Mouse (Mus musculus): ENCODE results near the gene Cdc6. TPM values are rescaled to one million over a fixed set of nuclear protein-coding genes. Genes with fewer than 3 reads are reported as not detected.

Gene Cdc6
- polyA plus RNA-seq, 1 experiment: 55.8 TPM

DNA sequence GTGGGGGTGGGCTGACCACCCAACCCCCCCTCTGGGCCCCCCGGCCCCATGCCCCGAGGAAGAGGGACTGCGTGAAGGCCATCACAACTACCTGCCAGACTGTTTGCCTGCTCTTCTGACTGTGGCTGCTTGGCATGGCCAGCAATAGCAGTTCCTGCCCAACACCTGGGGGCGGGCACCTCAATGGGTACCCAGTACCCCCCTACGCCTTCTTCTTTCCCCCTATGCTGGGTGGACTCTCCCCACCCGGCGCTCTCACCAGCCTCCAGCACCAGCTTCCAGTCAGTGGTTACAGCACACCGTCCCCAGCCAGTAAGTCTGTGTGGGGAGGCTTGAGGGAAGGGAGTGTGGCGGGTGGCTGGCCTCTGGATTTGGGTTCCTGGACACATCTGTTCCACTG is 42.9 kb downstream of the Cdc6 start:
- H3K27ac ChIP-seq (ENCODE audit: insufficient read depth, low read length): no peak overlapping the region
- no peak for TF ChIP-seq EP300 (IDR thresholded peaks at IDR 0.05; ENCODE audit: insufficient read depth, low read depth, low read length)
- no peak for TF ChIP-seq CTCF (IDR thresholded peaks at IDR 0.05; ENCODE audit: low read depth, low read length)
- no peak for TF ChIP-seq POLR2A (IDR thresholded peaks at IDR 0.05; ENCODE audit: insufficient read depth, low read length)
- H3K27me3 ChIP-seq (ENCODE audit: control insufficient read depth, insufficient read depth, low read length, poor library complexity, severe bottlenecking): no peaks in the 10 kb centered on the region
- no peak overlapping the region for H3K4me3 ChIP-seq (ENCODE audit: low read depth, low read length)
- no peaks in the 10 kb centered on the region for H3K9me3 ChIP-seq (replicated peaks; ENCODE audit: control insufficient read depth, insufficient read depth, low read length, poor library complexity, severe bottlenecking)
- no peaks in the 10 kb centered on the region for H3K4me1 ChIP-seq (ENCODE audit: control insufficient read depth, insufficient read depth, low read length)
- 0 out of 2 replicates have a peak, but pooled peaks cover 3% of the 10 kb centered on the region for H3K36me3 ChIP-seq (ENCODE audit: control insufficient read depth, insufficient read depth, low read length, poor library complexity, severe bottlenecking)
- no peak overlapping the region for H3K9ac ChIP-seq (ENCODE audit: low read depth, poor library complexity, severe bottlenecking)

DNA sequence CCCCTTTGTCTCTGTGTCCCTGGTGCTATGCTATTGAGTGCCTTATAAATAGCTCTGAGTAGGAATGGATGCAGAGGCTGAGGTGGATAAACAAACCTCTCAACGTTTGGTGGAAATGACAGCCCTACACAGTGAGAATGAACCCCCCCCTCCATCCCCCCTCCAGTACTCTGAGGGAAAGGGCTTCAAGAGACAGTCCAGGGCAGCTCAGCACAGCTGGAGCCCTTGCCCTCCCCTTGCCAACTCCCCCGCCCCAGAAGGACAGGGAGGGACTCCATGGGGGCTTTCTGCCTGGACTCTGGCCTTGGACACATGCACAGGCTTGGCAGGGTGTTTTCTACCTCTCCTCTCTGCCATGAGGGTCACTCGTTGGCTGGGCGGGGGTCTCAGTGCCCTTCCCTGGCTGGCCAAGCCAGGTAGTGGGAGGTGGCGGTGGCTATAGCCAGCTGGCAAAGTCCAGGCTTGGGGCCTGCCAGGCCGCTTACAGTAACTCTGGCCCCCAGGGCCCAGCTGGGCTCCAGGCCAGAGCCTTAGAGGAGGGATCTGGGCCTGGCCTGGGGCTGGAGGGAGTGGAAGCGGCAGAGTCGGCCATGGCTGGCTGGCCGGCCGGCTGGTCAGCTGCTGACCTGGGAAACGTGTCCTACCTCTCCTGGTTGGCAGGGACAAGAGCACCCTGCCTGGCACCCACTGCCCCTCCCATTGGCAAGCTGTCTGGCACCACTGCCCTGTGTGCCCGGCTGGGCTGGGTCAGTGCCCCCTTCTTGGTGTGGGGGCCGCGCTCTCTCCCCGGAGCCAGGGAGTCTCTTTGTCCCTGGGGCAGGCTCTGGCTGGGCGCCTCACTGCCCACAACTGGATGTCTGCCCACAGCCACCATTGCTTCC is 43.7 kb downstream of the Cdc6 start:
- Histone ChIP-seq H3K4me1 (ENCODE audit: control insufficient read depth, insufficient read depth, low read length) (peaks cover under 1% of the 10 kb centered on the region), H3K36me3 (ENCODE audit: control insufficient read depth, insufficient read depth, low read length, poor library complexity, severe bottlenecking) (0 out of 2 replicates have a peak, but pooled peaks cover 3% of the 10 kb centered on the region), H3K9me3 (replicated peaks; ENCODE audit: control insufficient read depth, insufficient read depth, low read length, poor library complexity, severe bottlenecking) (no peaks in the 10 kb centered on the region), H3K27ac (ENCODE audit: insufficient read depth, low read length) (no peak overlapping the region), H3K9ac (ENCODE audit: low read depth, poor library complexity, severe bottlenecking) (no peak overlapping the region), H3K27me3 (ENCODE audit: control insufficient read depth, insufficient read depth, low read length, poor library complexity, severe bottlenecking) (no peaks in the 10 kb centered on the region), H3K4me3 (ENCODE audit: low read depth, low read length) (no peak overlapping the region)
- TF ChIP-seq CTCF (IDR thresholded peaks at IDR 0.05; ENCODE audit: low read depth, low read length) (no peak), POLR2A (IDR thresholded peaks at IDR 0.05; ENCODE audit: insufficient read depth, low read length) (no peak), EP300 (IDR thresholded peaks at IDR 0.05; ENCODE audit: insufficient read depth, low read depth, low read length) (no peak)

DNA sequence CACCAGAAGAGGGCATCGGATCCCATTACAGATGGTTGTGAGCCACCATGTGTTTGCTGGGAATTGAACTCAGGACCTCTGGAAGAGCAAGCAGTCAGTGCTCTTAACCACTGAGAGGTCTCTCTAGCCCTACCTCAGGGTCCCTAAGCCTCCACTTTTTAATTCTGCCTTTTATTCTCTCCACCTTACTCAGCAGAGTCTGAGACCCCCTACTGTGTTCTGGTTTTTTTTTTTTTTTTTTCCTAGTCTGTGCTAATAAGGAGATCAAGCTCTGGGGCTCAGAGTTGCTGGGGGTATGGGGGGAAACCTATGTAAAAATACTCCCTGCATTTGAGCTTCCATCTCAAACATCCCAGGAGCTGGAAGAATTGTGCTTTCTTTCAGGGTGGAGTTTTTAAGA is 44.5 kb downstream of the Cdc6 start:
- no peak overlapping the region for H3K9ac ChIP-seq (ENCODE audit: low read depth, poor library complexity, severe bottlenecking)
- peak overlapping the region; percentile 32; the same call in 1 of the 2 replicates for H3K27ac ChIP-seq (ENCODE audit: insufficient read depth, low read length)
- H3K4me3 ChIP-seq (ENCODE audit: low read depth, low read length): no peak overlapping the region
- H3K36me3 ChIP-seq (ENCODE audit: control insufficient read depth, insufficient read depth, low read length, poor library complexity, severe bottlenecking): 0 out of 2 replicates have a peak, but pooled peaks cover 3% of the 10 kb centered on the region
- TF ChIP-seq CTCF (IDR thresholded peaks at IDR 0.05; ENCODE audit: low read depth, low read length) (no peak), POLR2A (IDR thresholded peaks at IDR 0.05; ENCODE audit: insufficient read depth, low read length) (no peak), EP300 (IDR thresholded peaks at IDR 0.05; ENCODE audit: insufficient read depth, low read depth, low read length) (no peak)
- no peaks in the 10 kb centered on the region for H3K27me3 ChIP-seq (ENCODE audit: control insufficient read depth, insufficient read depth, low read length, poor library complexity, severe bottlenecking)
- H3K4me1 ChIP-seq (ENCODE audit: control insufficient read depth, insufficient read depth, low read length): peaks cover 4% of the 10 kb centered on the region
- no peaks in the 10 kb centered on the region for H3K9me3 ChIP-seq (replicated peaks; ENCODE audit: control insufficient read depth, insufficient read depth, low read length, poor library complexity, severe bottlenecking)

DNA sequence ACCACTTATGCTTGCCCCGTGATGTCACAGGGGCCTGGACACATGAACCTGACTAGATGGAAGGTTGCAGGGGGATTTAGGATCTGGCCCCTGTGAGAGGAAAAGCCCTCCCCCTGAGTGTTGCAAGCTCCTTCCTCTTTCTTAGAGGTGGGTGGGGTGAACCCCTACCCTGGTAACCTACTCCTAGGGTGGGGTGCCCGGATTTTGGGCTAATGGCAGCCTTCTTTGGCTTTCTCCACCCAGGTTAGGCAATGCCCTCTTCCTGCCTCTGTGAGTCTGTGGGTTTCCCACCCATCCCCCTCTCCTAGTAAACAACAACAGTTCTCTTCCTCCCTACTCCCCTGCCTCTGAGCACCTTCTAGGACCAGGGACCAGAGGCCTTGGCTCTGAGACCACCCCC is 45.1 kb downstream of the Cdc6 start:
- H3K27me3 ChIP-seq (ENCODE audit: control insufficient read depth, insufficient read depth, low read length, poor library complexity, severe bottlenecking): no peaks in the 10 kb centered on the region
- 0 out of 2 replicates have a peak, but pooled peaks cover 3% of the 10 kb centered on the region for H3K36me3 ChIP-seq (ENCODE audit: control insufficient read depth, insufficient read depth, low read length, poor library complexity, severe bottlenecking)
- TF ChIP-seq CTCF (IDR thresholded peaks at IDR 0.05; ENCODE audit: low read depth, low read length) (no peak), EP300 (IDR thresholded peaks at IDR 0.05; ENCODE audit: insufficient read depth, low read depth, low read length) (no peak), POLR2A (IDR thresholded peaks at IDR 0.05; ENCODE audit: insufficient read depth, low read length) (no peak)
- H3K9me3 ChIP-seq (replicated peaks; ENCODE audit: control insufficient read depth, insufficient read depth, low read length, poor library complexity, severe bottlenecking): no peaks in the 10 kb centered on the region
- no peak overlapping the region for H3K9ac ChIP-seq (ENCODE audit: low read depth, poor library complexity, severe bottlenecking)
- no peak overlapping the region for H3K4me3 ChIP-seq (ENCODE audit: low read depth, low read length)
- peak overlapping the region; percentile 32 for H3K27ac ChIP-seq (ENCODE audit: insufficient read depth, low read length)
- H3K4me1 ChIP-seq (ENCODE audit: control insufficient read depth, insufficient read depth, low read length): peaks cover 4% of the 10 kb centered on the region

DNA sequence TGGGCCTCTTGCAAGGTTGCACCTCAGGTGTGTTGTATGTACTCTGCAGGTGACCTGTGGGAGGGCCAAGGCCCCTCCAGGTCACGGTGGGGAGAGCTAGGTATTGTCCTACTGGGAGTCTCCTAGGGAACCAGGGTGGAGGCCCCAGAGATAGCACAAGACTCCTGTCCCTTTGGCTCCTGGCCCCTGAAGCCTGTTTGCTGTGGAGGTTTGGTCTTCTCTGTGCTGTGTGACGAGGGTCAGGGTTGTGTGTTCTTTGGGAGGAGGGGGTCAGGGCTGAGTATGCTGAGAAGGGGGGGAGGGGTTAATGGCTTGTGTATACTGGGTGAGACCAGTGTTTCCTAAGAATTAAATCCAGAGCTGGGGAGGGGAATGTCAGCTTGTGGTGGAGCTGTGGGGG is 45.8 kb downstream of the Cdc6 start:
- Histone ChIP-seq H3K9me3 (replicated peaks; ENCODE audit: control insufficient read depth, insufficient read depth, low read length, poor library complexity, severe bottlenecking) (no peaks in the 10 kb centered on the region), H3K4me3 (ENCODE audit: low read depth, low read length) (no peak overlapping the region), H3K27ac (ENCODE audit: insufficient read depth, low read length) (peak overlapping the region; percentile 1; the same call in 1 of the 2 replicates), H3K36me3 (ENCODE audit: control insufficient read depth, insufficient read depth, low read length, poor library complexity, severe bottlenecking) (0 out of 2 replicates have a peak, but pooled peaks cover 3% of the 10 kb centered on the region), H3K4me1 (ENCODE audit: control insufficient read depth, insufficient read depth, low read length) (peaks cover 4% of the 10 kb centered on the region), H3K9ac (ENCODE audit: low read depth, poor library complexity, severe bottlenecking) (no peak overlapping the region), H3K27me3 (ENCODE audit: control insufficient read depth, insufficient read depth, low read length, poor library complexity, severe bottlenecking) (no peaks in the 10 kb centered on the region)
- no peak for TF ChIP-seq CTCF (IDR thresholded peaks at IDR 0.05; ENCODE audit: low read depth, low read length)
- no peak for TF ChIP-seq POLR2A (IDR thresholded peaks at IDR 0.05; ENCODE audit: insufficient read depth, low read length)
- no peak for TF ChIP-seq EP300 (IDR thresholded peaks at IDR 0.05; ENCODE audit: insufficient read depth, low read depth, low read length)

DNA sequence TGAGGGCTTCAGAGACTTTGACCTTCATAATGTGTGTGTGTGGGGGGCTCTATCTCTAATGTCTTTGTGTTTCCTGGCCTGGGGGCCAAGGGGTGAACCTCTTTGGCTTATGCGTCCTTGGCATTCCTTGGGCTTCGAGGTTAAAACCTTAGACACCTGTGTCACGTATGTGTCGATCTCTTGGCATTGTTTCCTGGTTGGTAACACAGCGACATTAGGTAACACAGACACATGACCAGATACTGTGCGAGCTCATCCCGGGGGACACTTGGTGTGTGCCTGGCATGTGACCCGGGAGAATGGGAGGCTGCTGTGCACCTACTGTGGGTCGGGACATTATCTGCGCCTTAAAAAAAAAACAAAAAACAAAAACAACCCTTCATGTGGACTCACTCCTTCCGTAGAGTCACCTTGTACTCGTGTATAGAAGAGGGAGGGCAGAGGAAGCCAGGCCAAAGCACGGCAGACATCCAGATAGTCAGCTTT is 46.3 kb downstream of the Cdc6 start:
- Histone ChIP-seq H3K9ac (ENCODE audit: low read depth, poor library complexity, severe bottlenecking) (peak overlapping the region; percentile 27), H3K4me1 (ENCODE audit: control insufficient read depth, insufficient read depth, low read length) (peaks cover 4% of the 10 kb centered on the region), H3K9me3 (replicated peaks; ENCODE audit: control insufficient read depth, insufficient read depth, low read length, poor library complexity, severe bottlenecking) (no peaks in the 10 kb centered on the region), H3K4me3 (ENCODE audit: low read depth, low read length) (no peak overlapping the region), H3K36me3 (ENCODE audit: control insufficient read depth, insufficient read depth, low read length, poor library complexity, severe bottlenecking) (0 out of 2 replicates have a peak, but pooled peaks cover 3% of the 10 kb centered on the region), H3K27ac (ENCODE audit: insufficient read depth, low read length) (peak overlapping the region; percentile 44), H3K27me3 (ENCODE audit: control insufficient read depth, insufficient read depth, low read length, poor library complexity, severe bottlenecking) (no peaks in the 10 kb centered on the region)
- no peak for TF ChIP-seq CTCF (IDR thresholded peaks at IDR 0.05; ENCODE audit: low read depth, low read length)

All from ES-Bruce4 (cell line).